Mouse (Mus musculus) kidney, postnatal 10 days (tissue): ENCODE data around the gene Macrod2.

Experiments used
- DNase-seq: peaks from one replicate; pipeline ENCODE4 v3.0.0; 2021; ENCODE audit warnings: mixed read lengths

Gene Macrod2

GRCm38 (mm10) chr2:141545877-141546276, 1150.8 kb downstream of the Macrod2 start:
- no peak for DNase-seq

DNA sequence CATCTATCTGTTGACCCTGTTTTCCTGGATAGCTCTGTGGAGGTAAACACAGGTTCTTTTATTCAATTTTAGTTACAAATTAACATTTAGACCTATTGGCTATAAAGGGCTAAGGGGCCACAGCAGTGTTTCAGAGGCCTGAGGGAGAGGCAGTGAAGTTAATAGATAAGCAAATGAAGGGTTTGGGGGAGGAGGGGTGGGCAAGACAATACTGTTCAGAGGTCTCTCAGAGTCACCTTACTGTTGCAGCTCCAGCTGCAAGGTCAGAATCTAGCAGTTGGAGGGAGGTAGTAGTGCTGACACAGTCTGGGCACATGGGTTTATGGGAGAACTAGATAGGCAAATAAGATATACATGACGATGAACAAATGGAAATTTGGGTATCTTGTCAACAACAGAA, 1156.6 kb downstream of the Macrod2 start:
- DNase-seq, result no peak

- no peak for DNase-seq
Measured at GRCm38 (mm10) chr2:141556747-141557146, 1161.6 kb downstream of the Macrod2 start.

- no peak for DNase-seq
Measured at GRCm38 (mm10) chr2:141558242-141558827, 1163.2 kb downstream of the Macrod2 start.

DNA sequence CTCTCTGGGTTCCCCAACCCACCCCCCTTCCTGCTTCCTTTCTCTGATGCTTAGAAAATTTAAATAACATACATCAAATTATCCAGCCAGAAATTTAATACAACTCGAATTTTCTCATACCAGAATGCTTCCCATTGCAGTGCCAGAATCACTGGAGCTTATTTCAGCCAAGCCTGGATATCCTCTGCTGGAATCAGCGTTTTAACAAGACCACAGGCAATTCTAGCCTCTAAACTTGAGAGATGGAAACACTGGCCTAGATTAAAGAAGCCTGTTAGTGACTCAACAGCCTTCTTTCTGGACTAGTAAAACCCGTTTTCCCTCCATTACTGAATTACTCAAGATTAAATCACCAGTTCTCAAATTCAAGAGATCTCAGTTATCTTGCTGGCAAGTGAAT, 1170.9 kb downstream of the Macrod2 start:
- DNase-seq, result no peak

DNA sequence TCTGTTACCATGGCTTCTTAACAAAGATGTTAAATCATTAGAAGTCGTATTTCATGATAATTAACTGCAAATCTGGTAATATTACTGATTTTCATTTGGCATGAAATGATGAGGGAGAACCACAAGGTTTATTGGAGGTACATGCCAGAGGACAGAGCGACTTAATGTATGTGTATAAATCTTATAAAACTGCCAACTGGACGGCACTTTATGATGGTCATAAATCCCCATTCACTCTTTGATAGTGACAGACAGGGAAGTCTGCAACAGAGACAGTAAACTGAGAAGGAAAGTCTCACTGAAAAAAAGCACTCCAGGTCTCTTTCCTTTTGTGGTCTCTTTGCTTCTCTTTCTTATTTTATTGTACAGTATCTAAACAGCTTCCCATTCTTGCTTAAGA, 1176.3 kb downstream of the Macrod2 start:
- DNase-seq, result no peak

DNA sequence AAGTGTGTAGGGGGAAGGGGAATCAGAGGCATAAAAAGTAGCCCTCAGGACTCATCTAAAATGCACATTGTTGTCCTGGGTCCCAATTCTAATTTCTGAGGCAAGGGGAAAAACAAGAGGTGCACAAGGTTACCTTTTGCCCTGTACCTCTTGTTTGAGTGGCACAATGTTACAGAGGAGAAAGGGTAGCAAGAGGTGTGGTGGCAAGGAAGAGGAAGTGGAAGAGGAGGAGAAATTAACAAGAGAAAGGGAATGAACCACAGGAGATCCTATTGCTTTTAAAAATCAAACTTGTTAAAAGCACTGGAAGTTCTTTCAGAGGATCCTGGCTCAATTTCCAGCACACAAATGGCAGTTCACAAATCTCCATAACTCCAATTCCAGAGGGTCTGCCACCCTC, 1183.1 kb downstream of the Macrod2 start:
- no peak for DNase-seq

GRCm38 (mm10) chr2:141582431-141582830, 1187.3 kb downstream of the Macrod2 start:
- no peak for DNase-seq

GRCm38 (mm10) chr2:141582933-141583332, 1187.8 kb downstream of the Macrod2 start:
- no peak for DNase-seq

GRCm38 (mm10) chr2:141587290-141587689, 1192.2 kb downstream of the Macrod2 start:
- DNase-seq, result no peak

GRCm38 (mm10) chr2:141591326-141591725, 1196.2 kb downstream of the Macrod2 start:
- no peak for DNase-seq

DNA sequence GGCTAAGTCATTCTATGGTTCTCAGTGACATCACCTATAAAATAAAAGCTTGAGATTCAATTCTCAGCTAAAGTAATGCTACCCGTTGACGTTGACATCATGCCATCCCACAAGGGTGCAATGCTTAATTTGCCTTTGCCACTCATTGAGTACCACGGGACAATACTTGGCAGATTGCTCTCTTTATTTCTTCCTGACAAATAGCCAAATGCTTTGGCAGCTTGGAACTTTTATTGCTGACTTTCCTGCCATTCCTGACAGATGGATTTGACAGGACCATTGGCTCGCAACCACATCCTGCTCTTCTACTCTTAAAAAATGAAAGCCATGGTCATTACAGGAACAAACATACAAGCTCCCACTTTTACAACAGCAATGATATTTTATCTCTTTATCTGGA, 1199.7 kb downstream of the Macrod2 start:
- no peak for DNase-seq

DNA sequence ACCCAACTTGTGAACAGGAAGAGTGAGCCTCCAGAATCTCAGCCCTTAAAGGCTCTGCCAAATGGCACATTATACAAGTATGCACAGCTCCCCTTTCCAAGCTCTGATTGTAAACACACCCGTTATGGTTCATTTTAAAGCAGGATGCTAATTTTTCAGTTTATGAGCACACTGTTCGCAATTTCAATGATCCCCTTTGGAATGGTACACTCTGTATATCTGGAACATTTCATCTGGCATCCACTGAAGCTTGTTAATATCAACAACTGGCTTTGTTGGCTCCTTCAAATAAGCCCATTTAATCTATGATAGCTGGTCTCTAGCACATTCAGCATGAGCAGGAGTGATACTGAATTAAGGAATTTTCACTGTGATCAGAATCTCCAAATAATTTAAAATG, 1222.6 kb downstream of the Macrod2 start:
- no peak for DNase-seq

GRCm38 (mm10) chr2:141618257-141618656, 1223.1 kb downstream of the Macrod2 start:
- no peak for DNase-seq

GRCm38 (mm10) chr2:141664051-141664450, 1268.9 kb downstream of the Macrod2 start:
- no peak for DNase-seq

GRCm38 (mm10) chr2:141672814-141673213, 1277.7 kb downstream of the Macrod2 start:
- DNase-seq, result no peak

DNA sequence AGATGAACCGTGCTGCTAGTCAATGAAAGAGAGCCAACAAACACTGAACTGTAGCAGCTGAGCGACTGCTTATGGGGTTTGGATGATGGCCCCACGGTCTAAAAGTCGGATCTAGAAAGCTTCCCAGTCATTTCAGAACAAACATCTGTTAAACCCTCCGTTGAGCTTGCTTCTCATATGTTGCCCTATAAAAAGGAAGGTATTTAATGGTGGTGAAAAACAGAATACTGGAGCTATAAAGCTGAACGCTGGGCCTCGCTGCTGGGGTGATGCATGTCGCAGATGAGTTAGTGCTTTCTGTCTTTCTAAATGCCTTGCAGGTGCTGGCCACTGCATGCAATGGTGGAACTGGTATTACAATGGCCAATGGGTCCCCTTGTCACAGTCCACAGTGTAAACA, 1278.3 kb downstream of the Macrod2 start:
- DNase-seq, result no peak

DNA sequence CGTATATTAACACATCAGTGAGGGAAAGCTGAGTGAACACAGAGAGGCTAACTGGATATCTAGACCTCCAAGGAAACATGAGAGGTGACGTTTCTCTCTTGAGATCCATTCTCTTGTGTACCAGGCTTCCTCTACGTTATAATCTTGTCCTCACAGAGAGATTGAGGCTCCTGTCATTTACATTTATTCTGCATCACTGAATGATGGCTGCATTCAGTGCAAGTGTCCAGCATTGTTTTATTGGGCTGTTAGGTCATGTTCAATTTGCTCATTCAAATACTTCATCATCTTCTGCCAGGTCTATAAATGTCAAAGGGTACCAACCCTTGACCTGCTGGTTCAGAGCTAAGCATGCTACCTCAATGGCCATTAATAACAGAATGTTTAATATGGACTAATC, 1302.4 kb downstream of the Macrod2 start:
- DNase-seq, result no peak

DNA sequence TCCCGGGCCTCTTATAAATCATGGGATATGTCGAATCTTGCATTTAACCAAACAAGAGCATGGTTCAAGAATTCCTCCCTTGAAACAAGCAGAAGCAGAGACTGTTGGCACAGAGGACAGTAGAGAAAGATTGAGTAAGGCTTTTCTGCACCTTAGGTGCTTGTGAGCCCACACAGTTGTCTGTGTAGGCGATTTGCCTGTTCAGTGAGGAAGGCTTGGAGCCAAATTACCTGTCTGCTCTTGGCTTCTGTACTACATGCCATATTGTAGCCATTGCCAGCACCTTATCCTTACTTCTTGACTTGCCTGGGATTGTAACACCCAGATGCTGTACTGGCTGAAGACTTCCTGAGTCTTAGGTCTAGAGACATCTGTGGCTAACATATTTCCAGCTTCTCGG, 1303.2 kb downstream of the Macrod2 start:
- no peak for DNase-seq

DNA sequence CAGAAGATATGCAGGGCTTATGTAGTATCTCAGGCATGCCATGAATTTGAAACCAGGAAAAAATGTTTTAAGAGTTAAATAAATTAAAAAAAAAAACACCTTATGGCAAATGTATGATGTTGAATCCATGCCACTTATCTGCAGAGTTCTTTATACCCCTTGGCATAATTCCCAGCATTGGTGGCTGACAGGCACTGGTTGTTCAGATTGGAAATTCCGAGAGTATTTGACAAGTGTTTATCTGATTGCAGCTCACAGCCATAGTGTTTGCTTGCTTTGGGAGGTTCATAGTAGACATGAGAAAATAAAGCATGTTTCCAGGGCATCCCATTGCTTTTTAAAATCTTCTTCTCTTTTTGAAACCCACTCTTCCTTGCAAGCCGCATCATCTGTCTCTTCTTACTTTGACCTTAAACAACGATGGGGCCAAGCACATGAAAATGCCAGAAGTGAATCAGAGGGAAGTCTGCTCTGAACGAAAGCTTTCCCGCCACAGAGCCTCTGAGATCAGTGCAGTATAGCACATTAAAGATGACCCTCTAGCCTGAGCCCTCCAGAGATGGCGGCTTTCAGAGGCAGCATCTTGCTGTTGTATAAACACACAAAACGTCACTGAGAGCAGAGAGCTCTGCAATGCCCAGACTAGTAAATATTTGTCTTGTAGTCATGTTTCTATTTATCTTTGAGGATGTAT, 1305.8 kb downstream of the Macrod2 start:
- no peak for DNase-seq

GRCm38 (mm10) chr2:141711785-141712184, 1316.7 kb downstream of the Macrod2 start:
- no peak for DNase-seq

DNA sequence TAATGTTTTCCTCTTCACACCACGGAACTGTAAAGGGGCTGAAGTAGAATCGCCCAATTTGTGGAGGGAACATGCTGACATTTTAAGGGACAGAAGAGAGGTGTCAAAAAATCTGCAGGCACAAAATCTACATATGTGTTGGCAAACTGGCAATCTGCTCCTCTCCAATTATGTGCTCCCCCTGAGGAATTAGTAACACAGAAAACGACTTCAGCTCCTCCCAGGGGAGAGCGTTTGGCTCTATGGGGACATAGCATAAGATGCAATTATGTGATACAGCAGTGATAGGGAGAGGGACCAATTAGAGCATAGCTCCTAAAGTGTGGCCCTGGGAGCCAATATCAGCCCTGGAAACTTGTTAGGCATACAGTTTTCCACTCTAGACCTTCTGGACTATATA, 1317.2 kb downstream of the Macrod2 start:
- DNase-seq, result no peak

DNA sequence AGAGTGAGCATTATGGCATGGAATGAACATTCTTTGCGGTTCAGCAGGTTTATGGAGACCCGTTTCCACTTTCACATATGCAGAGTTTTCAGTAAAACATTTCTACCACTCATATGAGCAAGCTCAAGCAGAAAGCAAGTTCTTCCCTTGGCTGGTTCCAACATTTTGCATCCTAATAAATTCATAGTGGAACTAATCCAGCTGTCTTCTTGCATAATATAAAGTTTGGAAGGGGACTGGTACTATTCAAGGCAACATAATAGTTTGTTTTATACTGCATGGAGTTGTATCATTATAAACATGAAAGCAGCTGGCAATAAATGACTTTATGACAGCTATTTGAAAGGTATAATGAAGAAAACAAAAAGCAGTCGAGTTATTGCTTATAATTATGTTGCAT, 1320.0 kb downstream of the Macrod2 start:
- no peak for DNase-seq

DNA sequence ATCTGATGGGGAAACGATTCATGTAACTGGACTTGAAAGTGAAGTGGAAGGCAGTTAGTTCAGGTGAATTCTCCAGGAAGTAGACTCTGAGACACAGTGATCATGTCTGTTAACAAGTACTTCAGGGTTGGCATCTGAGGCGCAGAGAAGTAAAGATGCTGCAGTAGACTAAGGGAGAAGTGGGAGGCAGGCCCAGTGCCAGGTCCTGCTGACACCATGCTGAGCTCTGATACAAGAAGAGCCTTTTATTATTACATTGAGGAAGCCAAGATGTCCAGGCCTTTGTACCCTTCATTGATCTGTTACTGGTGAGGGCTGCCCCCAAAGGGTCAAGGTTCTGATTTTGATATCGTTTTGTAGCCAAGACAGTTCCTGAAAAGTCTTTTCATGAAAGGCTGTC, 1327.4 kb downstream of the Macrod2 start:
- DNase-seq, result no peak

DNA sequence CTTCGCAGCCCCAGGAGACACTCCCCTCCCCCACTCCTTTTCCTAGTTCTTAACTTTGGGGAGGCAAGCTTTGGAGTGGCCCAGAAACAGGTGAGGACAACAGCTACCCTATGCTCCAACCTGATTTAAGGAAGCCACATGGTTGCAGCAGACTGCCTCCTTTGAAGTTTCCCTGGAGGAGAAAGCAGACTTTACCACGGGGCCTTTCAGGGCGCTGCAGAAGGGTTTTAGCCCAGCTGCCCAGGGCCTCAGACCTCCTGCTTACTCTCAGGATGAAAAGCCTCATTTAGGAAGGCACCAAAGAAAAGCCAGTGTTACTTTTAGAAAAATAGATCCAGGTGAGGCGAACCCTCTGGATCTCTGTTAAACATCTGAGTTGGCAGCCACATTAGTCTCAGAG, 1333.9 kb downstream of the Macrod2 start:
- no peak for DNase-seq
